Mouse (Mus musculus): ENCODE measurements around the gene Slc39a3. TPM values are rescaled to one million over a fixed set of nuclear protein-coding genes. Genes with fewer than 3 reads are reported as not detected.
A peak's percentile ranks its signal among the peaks of the same experiment; 100 is the strongest.

Gene Slc39a3
- total and polyA plus RNA-seq, 3 experiments = 15.6 to 19.5 TPM; not detected in 1

DNA sequence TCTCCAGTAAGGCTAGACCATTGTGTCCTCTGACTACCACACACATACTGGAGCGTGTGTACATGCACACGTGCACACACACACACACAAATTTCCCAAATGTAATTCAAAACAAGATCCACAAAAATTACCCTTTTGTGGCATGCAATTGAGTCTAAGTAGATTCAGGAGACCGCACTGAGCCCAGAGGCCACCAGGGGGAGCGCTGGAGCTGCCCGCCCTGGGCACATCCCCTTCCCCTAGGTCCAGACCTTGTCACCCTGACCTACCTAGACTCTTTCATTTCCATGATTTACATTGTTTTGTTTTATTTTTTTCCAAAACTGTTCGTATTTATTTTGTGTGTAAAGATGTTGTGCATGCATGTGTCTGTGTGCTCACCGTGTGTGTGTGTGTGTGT is 20.6 kb downstream of the Slc39a3 start:
- H3K27ac ChIP-seq (ENCODE audit: control insufficient read depth, low read depth, low read length) = no peak overlapping the region
- no peak overlapping the region for H3K4me3 ChIP-seq (ENCODE audit: control insufficient read depth in 1 of 2, insufficient read depth in 1 of 2, low read depth in 2 of 2, low read length in 2 of 2)
- TF ChIP-seq MAZ (IDR thresholded peaks at IDR 0.05; ENCODE audit: low read depth, low read length) = no peak
- TF ChIP-seq SMC3 (IDR thresholded peaks at IDR 0.05; ENCODE audit: low read depth, low read length) = peak; percentile 77
- TF ChIP-seq E2F4 (IDR thresholded peaks at IDR 0.05; ENCODE audit: borderline replicate concordance, low read depth, low read length) = no peak
- TF ChIP-seq EP300 (IDR thresholded peaks at IDR 0.05; ENCODE audit: low read depth in 1 of 2, low read length in 2 of 2) = no peak
- no peak for TF ChIP-seq NRF1 (IDR thresholded peaks at IDR 0.05; ENCODE audit: insufficient read depth, low read depth, low read length, poor library complexity, severe bottlenecking)
- TF ChIP-seq POLR2A (IDR thresholded peaks at IDR 0.05; ENCODE audit: control insufficient read depth in 1 of 2, insufficient read depth in 1 of 2, low read depth in 1 of 2, low read length in 2 of 2, poor library complexity in 1 of 2) = no peak
- no peak for TF ChIP-seq GABPA (IDR thresholded peaks at IDR 0.05; ENCODE audit: low read depth, low read length)
- peak; percentile 85 to 95 (median 94) for TF ChIP-seq CTCF (IDR thresholded peaks at IDR 0.05 in 2 of 3, conservative IDR thresholded peaks at IDR 0.05 in 1 of 3; ENCODE audit: control insufficient read depth in 1 of 3, insufficient read depth in 1 of 3, low read depth in 2 of 3, low read length in 3 of 3, poor library complexity in 1 of 3, severe bottlenecking in 1 of 3)
- peak; percentile 65 for TF ChIP-seq SIN3A (IDR thresholded peaks at IDR 0.05; ENCODE audit: low read length)
- peak; percentile 42 for TF ChIP-seq RAD21 (IDR thresholded peaks at IDR 0.05; ENCODE audit: low read depth, low read length)
- 0 out of 2 replicates have a peak, but pooled peaks have one; percentile 30 for TF ChIP-seq MXI1 (IDR thresholded peaks at IDR 0.05; ENCODE audit: low read depth, low read length)
- H3K9me3 ChIP-seq (replicated peaks; ENCODE audit: insufficient read depth, low read length) = no peaks in the 10 kb centered on the region
- H3K27me3 ChIP-seq (ENCODE audit: control insufficient read depth in 1 of 2, insufficient read depth in 2 of 2, low read length in 2 of 2) = no peaks in the 10 kb centered on the region
- peaks cover 0 to 4% of the 10 kb centered on the region in 2 experiments; a peak in 2 of 4 replicates for H3K36me3 ChIP-seq (ENCODE audit: control insufficient read depth in 1 of 2, insufficient read depth in 2 of 2, low read length in 2 of 2)
- no peak overlapping the region for H3K9ac ChIP-seq (ENCODE audit: control insufficient read depth, low read depth, low read length, poor library complexity, severe bottlenecking)
- DNase-seq (ENCODE audit: low read depth, low spot score) = peak; percentile 76
- H3K79me2 ChIP-seq (ENCODE audit: control insufficient read depth, insufficient read depth, low read length, poor library complexity) = no peaks in the 10 kb centered on the region
- peaks cover 2 to 19% of the 10 kb centered on the region in 2 experiments; a peak in 3 of 4 replicates for H3K4me1 ChIP-seq (ENCODE audit: control insufficient read depth in 1 of 2, insufficient read depth in 2 of 2, low read length in 2 of 2)

DNA sequence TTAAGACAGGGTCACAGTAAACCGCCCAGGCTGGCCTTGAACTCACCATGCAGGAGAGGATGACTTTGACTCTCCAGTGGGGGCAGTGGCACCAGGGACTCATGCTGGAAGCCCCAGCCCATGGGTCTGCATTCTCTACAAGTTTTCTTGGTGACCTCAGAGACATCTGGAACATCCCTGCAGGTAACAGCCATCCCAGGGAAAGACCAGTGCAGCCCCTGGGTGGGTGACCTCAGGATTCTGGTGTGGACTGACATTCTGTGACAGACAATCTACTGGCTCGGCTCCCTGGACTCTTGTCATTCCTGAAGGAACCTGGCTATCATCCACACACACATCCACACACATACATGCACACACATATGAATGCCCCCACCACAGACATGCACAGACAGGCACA is 21.6 kb downstream of the Slc39a3 start:
- Histone ChIP-seq H3K79me2 (ENCODE audit: control insufficient read depth, insufficient read depth, low read length, poor library complexity) (no peaks in the 10 kb centered on the region), H3K4me3 (ENCODE audit: control insufficient read depth in 1 of 2, insufficient read depth in 1 of 2, low read depth in 2 of 2, low read length in 2 of 2) (no peak overlapping the region), H3K27me3 (ENCODE audit: control insufficient read depth in 1 of 2, insufficient read depth in 2 of 2, low read length in 2 of 2) (no peaks in the 10 kb centered on the region), H3K9ac (ENCODE audit: control insufficient read depth, low read depth, low read length, poor library complexity, severe bottlenecking) (no peak overlapping the region), H3K9me3 (replicated peaks; ENCODE audit: insufficient read depth, low read length) (no peaks in the 10 kb centered on the region), H3K27ac (ENCODE audit: control insufficient read depth, low read depth, low read length) (no peak overlapping the region), H3K4me1 (ENCODE audit: control insufficient read depth in 1 of 2, insufficient read depth in 2 of 2, low read length in 2 of 2) (peaks cover 2 to 19% of the 10 kb centered on the region in 2 experiments; a peak in 3 of 4 replicates), H3K36me3 (ENCODE audit: control insufficient read depth in 1 of 2, insufficient read depth in 2 of 2, low read length in 2 of 2) (peaks cover 0 to 4% of the 10 kb centered on the region in 2 experiments; a peak in 2 of 4 replicates)
- no peak for TF ChIP-seq TCF12 (IDR thresholded peaks at IDR 0.05; ENCODE audit: low read depth, low read length)
- TF ChIP-seq CHD2 (IDR thresholded peaks at IDR 0.05; ENCODE audit: low read length) = no peak
- TF ChIP-seq POLR2AphosphoS2 (IDR thresholded peaks at IDR 0.05; ENCODE audit: low read length) = no peak
- no peak for TF ChIP-seq SIN3A (IDR thresholded peaks at IDR 0.05; ENCODE audit: low read length)
- no peak for TF ChIP-seq SMC3 (IDR thresholded peaks at IDR 0.05; ENCODE audit: low read depth, low read length)
- no peak for TF ChIP-seq POLR2A (IDR thresholded peaks at IDR 0.05; ENCODE audit: control insufficient read depth in 1 of 2, insufficient read depth in 1 of 2, low read depth in 1 of 2, low read length in 2 of 2, poor library complexity in 1 of 2)
- no peak for TF ChIP-seq MAX (IDR thresholded peaks at IDR 0.05; ENCODE audit: low read length)
- no peak for TF ChIP-seq NRF1 (IDR thresholded peaks at IDR 0.05; ENCODE audit: insufficient read depth, low read depth, low read length, poor library complexity, severe bottlenecking)
- no peak for TF ChIP-seq CTCF (IDR thresholded peaks at IDR 0.05 in 2 of 3, conservative IDR thresholded peaks at IDR 0.05 in 1 of 3; ENCODE audit: control insufficient read depth in 1 of 3, insufficient read depth in 1 of 3, low read depth in 2 of 3, low read length in 3 of 3, poor library complexity in 1 of 3, severe bottlenecking in 1 of 3)
- TF ChIP-seq RAD21 (IDR thresholded peaks at IDR 0.05; ENCODE audit: low read depth, low read length) = no peak
- no peak for TF ChIP-seq ZC3H11A (IDR thresholded peaks at IDR 0.05; ENCODE audit: low read depth, low read length)
- no peak for TF ChIP-seq ETS1 (IDR thresholded peaks at IDR 0.05; ENCODE audit: low read depth, low read length)
- no peak for DNase-seq (ENCODE audit: low read depth, low spot score)
